Mouse (Mus musculus) C2C12 (cell line): ENCODE measurements at regions not wholly inside any gene's neighbourhood (a gene's known extent, or its start where the extent isn't known, plus 50 kb on each side); places are given as distances from the start of the nearest gene placed in this dataset.

Experiments
- CEBPB ChIP-seq: IDR thresholded peaks from one replicate; pipeline ENCODE4 v1.6.1; 2011; ENCODE audit warnings: low read depth, mild to moderate bottlenecking, control low read depth, moderate library complexity
- CTCF ChIP-seq: IDR thresholded peaks from one replicate; pipeline ENCODE4 v1.5.1; 2011; ENCODE audit not compliant: control insufficient read depth, insufficient read depth, insufficient read length
- MAX ChIP-seq: IDR thresholded peaks from one replicate; pipeline ENCODE4 v1.6.1; 2011; ENCODE audit warnings: mild to moderate bottlenecking, control low read depth
- MYOG ChIP-seq: IDR thresholded peaks from one replicate; pipeline ENCODE4 v1.6.1; 2011; ENCODE audit not compliant: control insufficient read depth, insufficient read length; ENCODE audit errors: extremely low read depth
- USF1 ChIP-seq: IDR thresholded peaks from one replicate; pipeline ENCODE4 v1.6.1; 2011; ENCODE audit warnings: low read depth, mild to moderate bottlenecking, control low read depth, moderate library complexity

GRCm38 (mm10) chr5:120288036-120288684 is 143.3 kb upstream of the Lhx5 start:
- no peak for TF ChIP-seq CTCF
- TF ChIP-seq MAX = no peak
- TF ChIP-seq MYOG = no peak
- no peak for TF ChIP-seq CEBPB
- TF ChIP-seq USF1 = no peak
